Mouse (Mus musculus) gastrocnemius, postnatal 36 days (tissue): ENCODE data around the gene Samd4b. TPM values are rescaled to one million over a fixed set of nuclear protein-coding genes. Genes with fewer than 3 reads are reported as not detected.

Experiments used
- microRNA-seq, 2 experiments: library from miRNA; unstranded; fragments of <30 nt; microRNA quantifications; one replicate each; pipeline ENCODE4 v1.2.0; 2021
- total RNA-seq, 2 experiments: library from RNA; stranded (reverse); gene quantifications; 2 replicates each; pipeline ENCODE4 v1.2.3; 2021

Samd4b gene
- total RNA-seq, 2 experiments from 2014 or later = 11.6 to 13.9 TPM

Small RNA genes within 50 kb of the gene (microRNA-seq; reads per million reads assigned to microRNA genes)
- 0 reads per million in 2 experiments for gene Mir7049

Other genes starting within 250 kb of the Samd4b start
- 100 to 1,000 TPM; 298 to 415 TPM for gene Rps16, start 247.5 kb downstream of the Samd4b start, total RNA-seq
- gene Plekhg2, start 225.5 kb downstream of the Samd4b start, total RNA-seq = 1 to 10 TPM; 4.7 to 7.8 TPM
- 10 to 100 TPM in 1 of 2 experiments, 1 to 10 TPM in 1; 6.1 to 20.5 TPM for gene Zfp36, start 217.9 kb downstream of the Samd4b start, total RNA-seq
- gene Med29, start 205.4 kb downstream of the Samd4b start, total RNA-seq = 10 to 100 TPM; 19.1 to 22.1 TPM
- 10 to 100 TPM; 27.0 to 27.6 TPM for gene Paf1, start 205.2 kb downstream of the Samd4b start, total RNA-seq
- 1 to 10 TPM; 2.2 to 4.4 TPM for gene Gmfg, start 160.7 kb downstream of the Samd4b start, total RNA-seq
- under 1 TPM; 0.20 to 0.30 TPM for gene Lrfn1, start 146.2 kb downstream of the Samd4b start, total RNA-seq
- gene Ifnl2, start 87.7 kb downstream of the Samd4b start, total RNA-seq = not detected
- not detected for gene Ifnl3, start 75.3 kb downstream of the Samd4b start, total RNA-seq
- not detected for gene Sycn, start 57.3 kb downstream of the Samd4b start, total RNA-seq
- gene Nccrp1, start 50.9 kb downstream of the Samd4b start, total RNA-seq = not detected
- gene Pak4, start within 50 bp of the Samd4b start, total RNA-seq = 1 to 10 TPM; 1.8 to 2.5 TPM
- not detected for gene Acp7, start 33.2 kb upstream of the Samd4b start, total RNA-seq
- gene Fbxo27, start 94.7 kb upstream of the Samd4b start, total RNA-seq = under 1 TPM; 0.59 to 0.69 TPM
- gene Fbxo17, start 118.7 kb upstream of the Samd4b start, total RNA-seq = 1 to 10 TPM; 3.9 to 5.4 TPM
- gene Mrps12, start 143.7 kb upstream of the Samd4b start, total RNA-seq = 10 to 100 TPM; 33.5 to 34.6 TPM
- 10 to 100 TPM; 14.6 to 16.0 TPM for gene Sars2, start 143.8 kb upstream of the Samd4b start, total RNA-seq
- not detected for gene Ccer2, start 158.0 kb upstream of the Samd4b start, total RNA-seq
- gene Sirt2, start 168.6 kb upstream of the Samd4b start, total RNA-seq = 10 to 100 TPM; 85.5 to 86.4 TPM
- gene Nfkbib, start 169.4 kb upstream of the Samd4b start, total RNA-seq = 10 to 100 TPM; 20.5 to 30.2 TPM
- gene Rinl, start 190.8 kb upstream of the Samd4b start, total RNA-seq = 1 to 10 TPM; 1.1 TPM
- gene Hnrnpl, start 210.4 kb upstream of the Samd4b start, total RNA-seq = 100 to 1,000 TPM; 111 to 131 TPM
- 100 to 1,000 TPM; 214 to 252 TPM for gene Ech1, start 227.1 kb upstream of the Samd4b start, total RNA-seq
- 1 to 10 TPM; 2.5 to 3.1 TPM for gene Lgals4, start 235.7 kb upstream of the Samd4b start, total RNA-seq